Mouse (Mus musculus) layer of hippocampus, adult 11-12 months (tissue): ENCODE results near the gene Col9a3.
A peak's percentile ranks its signal among the peaks of the same experiment; 100 is the strongest.

ENCODE experiments used
- DNase-seq: peaks from one replicate; pipeline ENCODE4 v3.0.0; 2022; ENCODE audit warnings: low spot score

Gene Col9a3

GRCm38 (mm10) chr2:180641576-180642554 lies 44.3 kb downstream of the Col9a3 start:
- no peak for DNase-seq

GRCm38 (mm10) chr2:180642555-180643260 lies 45.1 kb downstream of the Col9a3 start, which contains the start of gene Tcfl5:
Gene Tcfl5, minus strand, starts transcription at chr2:180642708.
- DNase-seq, result no peak

GRCm38 (mm10) chr2:180643626-180644025 lies 46.0 kb downstream of the Col9a3 start:
- no peak for DNase-seq

GRCm38 (mm10) chr2:180646841-180647240 lies 49.3 kb downstream of the Col9a3 start:
- no peak for DNase-seq

GRCm38 (mm10) chr2:180654666-180655065 lies 57.1 kb downstream of the Col9a3 start:
- DNase-seq, result no peak

GRCm38 (mm10) chr2:180655150-180655549 lies 57.6 kb downstream of the Col9a3 start:
- DNase-seq, result no peak

GRCm38 (mm10) chr2:180657394-180658013 lies 59.9 kb downstream of the Col9a3 start:
- peak; percentile 83 for DNase-seq

GRCm38 (mm10) chr2:180658381-180658780 lies 60.8 kb downstream of the Col9a3 start:
- DNase-seq, result no peak

- DNase-seq, result no peak
Observed at GRCm38 (mm10) chr2:180659353-180660150, 62.0 kb downstream of the Col9a3 start.

- DNase-seq, result no peak
Observed at GRCm38 (mm10) chr2:180660521-180660920, 62.9 kb downstream of the Col9a3 start.

- DNase-seq, result no peak
Observed at GRCm38 (mm10) chr2:180662008-180662407, 64.4 kb downstream of the Col9a3 start.
